Mouse (Mus musculus): ENCODE results near the gene Camta1.

Gene Camta1

GRCm38 (mm10) chr4:151860441-151861331 lies 990 bp downstream of the Camta1 start:
- peak; percentile 41 to 56 for DNase-seq

- DNase-seq: no peak
Observed at GRCm38 (mm10) chr4:151859275-151859674, 2.4 kb downstream of the Camta1 start.

- DNase-seq: no peak
Observed at GRCm38 (mm10) chr4:151853949-151854348, 7.7 kb downstream of the Camta1 start.

DNA sequence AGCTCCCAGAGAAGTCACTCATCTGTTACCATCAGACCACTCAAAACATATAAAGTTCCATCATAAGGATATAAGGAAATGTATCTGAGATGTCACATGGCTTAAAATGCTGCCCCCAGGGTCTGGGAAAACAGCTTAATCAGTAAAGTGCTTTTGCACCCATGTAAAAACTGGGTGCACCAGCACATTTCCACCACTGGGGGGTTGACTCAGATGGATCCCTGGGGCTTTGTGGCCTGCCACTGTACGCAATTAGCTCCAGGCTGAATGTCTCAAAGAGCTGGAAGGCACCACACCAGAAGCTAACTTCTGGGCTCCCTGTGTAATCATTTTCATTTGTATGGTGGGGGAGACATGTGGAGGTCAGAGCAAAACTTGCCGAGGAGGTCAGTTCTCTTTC lies 10.5 kb downstream of the Camta1 start:
- peak; percentile 79 to 84 for DNase-seq

DNA sequence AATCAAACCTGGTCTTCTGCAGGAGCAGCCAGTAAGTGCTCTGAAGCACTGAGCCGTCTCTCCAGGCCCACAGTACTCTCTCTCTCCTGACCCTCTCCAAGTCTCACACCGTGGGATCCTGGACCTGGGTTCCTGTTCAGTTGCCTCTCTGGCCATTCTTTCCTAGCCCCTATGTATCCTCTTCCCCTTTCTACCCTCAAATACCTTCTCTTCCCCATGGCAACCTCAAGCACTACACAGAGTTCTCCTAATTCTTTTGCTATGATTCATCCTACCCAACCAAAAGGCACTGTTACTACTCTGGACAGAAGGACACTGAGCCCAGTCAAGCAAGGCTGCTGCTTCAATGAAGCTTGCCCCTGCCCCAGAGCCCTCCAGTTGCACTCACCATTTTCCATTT lies 19.1 kb downstream of the Camta1 start:
- DNase-seq: no peak

GRCm38 (mm10) chr4:151838518-151838917 lies 23.2 kb downstream of the Camta1 start:
- DNase-seq: no peak

- DNase-seq: no peak
Observed at GRCm38 (mm10) chr4:151835860-151836259, 25.8 kb downstream of the Camta1 start.

DNA sequence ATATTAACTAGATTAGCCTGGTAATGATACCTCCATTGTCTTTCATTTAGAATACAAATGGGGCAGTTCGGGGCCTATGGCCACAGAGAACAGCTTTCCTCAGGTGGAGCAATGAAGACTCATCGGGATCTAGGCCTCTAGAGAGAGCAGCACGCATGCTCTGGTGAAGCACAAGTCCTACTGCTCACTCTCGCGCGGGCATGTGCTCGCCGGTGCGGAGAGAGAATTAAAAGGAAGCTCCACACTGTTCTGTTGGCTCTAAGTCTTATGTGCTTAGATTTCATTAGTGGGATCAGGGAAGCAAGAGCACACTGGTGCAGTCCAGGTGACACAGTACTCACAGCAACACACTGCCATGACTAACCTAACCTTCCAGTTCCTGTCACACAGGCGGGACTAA lies 27.1 kb downstream of the Camta1 start:
- DNase-seq: no peak

DNA sequence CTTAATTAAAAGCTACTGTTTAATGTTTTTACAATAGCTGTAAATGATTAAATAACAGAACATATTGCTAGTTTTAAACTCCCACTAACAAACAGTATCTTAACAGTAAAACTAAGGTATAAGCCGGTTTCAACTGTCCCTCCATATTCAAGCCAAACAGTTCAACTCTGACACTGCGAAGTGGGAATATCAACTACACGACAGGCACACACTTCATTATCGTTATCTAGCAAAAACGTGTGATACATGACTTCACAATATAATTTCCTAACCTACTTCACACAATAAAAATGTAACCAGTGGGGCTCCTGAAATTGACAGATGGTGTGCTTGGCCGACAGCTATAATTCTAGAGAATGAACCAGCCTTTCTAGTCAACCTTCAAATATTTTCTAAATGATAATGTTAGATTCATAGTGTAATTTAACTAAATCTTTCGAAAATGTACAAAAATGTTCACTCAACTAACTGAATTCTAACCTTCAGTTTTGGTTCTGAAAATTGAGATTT lies 27.7 kb downstream of the Camta1 start:
- DNase-seq: no peak

DNA sequence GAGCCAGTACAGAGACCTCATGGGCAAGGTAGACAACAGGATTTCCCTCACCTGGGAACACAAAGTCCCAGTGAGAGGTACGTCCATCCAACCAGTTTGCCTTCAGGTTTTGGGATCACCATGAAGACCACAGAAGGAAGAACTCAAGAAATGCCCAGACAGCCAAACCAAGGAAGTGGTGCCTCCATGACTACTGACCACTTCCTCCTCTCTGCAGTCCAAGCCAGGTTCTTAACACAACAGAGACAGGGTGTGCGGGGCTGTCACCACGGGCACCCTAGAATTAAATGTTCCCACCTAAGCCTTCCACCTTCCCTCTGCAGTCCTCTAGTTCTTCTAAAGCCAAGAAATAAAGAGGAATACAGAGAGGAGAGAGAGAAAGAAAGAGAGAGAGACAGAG lies 33.8 kb downstream of the Camta1 start:
- no peak for DNase-seq

DNA sequence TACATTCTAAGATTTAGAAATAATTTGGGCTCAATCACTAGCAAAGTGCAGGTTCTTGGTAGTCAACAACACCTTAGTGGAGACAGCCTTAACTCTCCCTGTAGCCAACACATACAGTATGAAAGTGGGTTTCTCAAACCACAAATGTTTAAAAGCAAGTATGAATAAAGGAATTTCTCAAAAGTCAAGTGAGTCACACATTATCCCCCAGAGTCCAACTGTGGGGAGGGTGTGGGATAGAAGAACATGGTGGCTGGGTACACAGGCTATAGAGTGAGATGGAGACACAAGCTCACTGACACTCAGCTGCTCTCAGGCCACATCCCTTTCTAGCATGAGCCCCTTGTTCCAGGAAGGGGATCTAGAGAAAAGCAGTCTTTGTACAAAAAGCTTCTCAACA lies 34.3 kb downstream of the Camta1 start:
- DNase-seq: no peak

DNA sequence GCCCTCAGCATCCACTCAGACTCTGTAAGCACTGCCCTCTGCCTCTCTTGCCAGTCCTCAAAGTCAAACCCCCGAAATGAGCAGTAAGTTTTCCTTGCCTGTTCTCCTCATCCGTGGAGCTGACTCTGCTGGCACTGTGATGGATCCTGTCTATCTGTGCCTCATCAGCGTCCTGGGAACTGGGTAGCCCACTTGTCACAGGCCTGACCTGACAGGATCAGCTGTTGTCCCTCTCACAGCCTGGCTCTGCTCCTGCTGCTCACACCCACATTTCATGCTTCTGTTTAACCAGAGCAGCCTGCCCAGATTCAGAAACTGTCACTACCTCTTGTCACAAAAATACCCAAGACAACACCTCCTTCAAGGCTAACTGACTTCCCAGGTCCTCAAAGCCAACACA lies 37.7 kb downstream of the Camta1 start:
- no peak for DNase-seq

GRCm38 (mm10) chr4:151822986-151823385 lies 38.7 kb downstream of the Camta1 start:
- no peak for DNase-seq

DNA sequence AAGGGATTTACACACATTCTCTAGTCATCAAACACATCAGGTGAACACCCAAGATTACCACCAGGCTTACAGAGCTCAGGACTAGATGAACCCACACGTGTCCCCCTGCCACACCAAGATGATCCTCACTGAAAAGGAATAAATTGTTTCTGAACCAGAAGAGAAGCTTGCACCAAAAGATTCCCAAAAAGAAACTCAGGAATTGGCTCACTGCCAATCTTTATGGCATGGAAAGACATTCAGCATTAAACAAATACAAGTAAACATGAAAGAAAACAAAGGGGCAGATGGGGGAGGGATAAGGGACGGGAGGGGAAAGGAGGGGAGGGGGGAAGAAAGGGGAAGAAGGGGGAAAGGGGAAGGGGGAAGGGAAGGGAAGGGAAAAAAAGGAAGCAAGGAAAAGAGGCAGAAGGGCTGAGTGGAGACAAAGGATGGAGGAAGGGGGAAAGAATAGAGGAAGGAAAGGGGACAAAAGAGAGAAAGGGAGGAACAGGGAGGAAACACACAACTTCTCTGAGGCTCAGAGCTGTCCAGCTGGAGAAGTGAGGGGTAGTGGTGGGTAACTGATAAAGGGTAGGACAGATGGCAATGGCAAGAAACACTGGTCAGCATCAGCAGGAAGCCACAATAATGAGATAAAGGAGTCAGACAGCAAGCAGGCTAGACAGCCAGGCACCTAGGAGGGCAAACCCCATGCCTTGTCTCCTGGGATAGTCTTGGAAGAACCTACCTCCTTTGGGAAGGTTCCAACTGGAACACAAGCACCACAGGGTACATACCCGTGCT lies 43.5 kb downstream of the Camta1 start:
- no peak for DNase-seq

- DNase-seq: no peak
Observed at GRCm38 (mm10) chr4:151813711-151814110, 48.0 kb downstream of the Camta1 start.

DNA sequence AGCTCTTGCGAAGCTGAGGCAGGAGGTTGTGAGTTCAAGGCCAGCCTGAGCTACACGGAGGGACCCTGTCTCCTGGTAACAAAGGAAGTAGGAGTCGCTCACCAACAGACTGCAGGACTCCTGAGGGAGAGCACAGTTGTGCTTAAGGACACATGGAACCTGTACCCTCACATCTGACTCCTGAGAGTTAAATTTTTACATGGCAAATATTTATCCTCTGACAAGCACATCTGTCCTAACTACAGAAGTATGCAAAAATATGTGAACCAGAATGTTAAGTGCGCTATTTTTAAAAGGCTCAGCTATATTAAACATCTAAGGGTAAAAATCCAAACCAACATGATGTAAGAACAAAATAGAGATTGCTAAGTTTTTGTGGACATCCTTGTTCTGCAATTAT lies 56.0 kb downstream of the Camta1 start:
- no peak for DNase-seq

DNA sequence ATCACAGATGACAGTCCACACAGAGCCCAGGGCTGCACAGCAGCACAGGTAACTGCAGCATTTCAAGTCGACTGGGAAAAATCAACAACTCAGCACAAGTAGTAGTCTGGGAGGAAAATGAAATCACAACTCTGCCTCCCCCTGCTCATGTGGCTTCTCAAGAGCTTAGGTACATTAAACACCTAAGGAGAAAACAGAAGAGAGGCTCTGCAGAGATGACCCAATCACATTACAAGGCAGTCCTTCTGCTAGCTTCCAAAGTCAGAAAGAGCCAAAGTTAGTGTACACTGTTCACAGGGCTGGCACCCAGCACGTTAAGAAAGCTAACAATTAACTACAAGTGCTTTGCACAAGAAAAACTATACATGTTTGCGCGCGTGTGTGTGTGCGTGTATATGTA lies 56.6 kb downstream of the Camta1 start:
- no peak for DNase-seq

DNA sequence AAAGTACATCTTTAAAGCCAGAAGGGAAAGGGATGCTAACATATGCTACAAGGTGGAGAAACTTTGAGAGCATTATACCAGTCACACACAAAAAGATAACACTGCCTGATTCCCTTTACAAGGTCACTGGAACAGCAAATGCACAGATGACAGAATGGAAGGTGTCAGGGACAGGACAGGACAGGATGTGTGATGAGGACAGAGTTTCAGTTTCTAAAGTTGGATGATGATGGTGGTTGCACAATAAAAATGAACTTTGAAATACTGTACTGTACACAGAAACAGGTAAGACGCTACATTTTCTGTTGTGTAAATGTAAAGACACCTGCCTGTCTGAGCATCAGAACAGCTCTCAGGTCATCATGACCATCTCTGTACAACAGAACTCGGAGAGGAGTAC lies 57.5 kb downstream of the Camta1 start:
- DNase-seq: no peak

DNA sequence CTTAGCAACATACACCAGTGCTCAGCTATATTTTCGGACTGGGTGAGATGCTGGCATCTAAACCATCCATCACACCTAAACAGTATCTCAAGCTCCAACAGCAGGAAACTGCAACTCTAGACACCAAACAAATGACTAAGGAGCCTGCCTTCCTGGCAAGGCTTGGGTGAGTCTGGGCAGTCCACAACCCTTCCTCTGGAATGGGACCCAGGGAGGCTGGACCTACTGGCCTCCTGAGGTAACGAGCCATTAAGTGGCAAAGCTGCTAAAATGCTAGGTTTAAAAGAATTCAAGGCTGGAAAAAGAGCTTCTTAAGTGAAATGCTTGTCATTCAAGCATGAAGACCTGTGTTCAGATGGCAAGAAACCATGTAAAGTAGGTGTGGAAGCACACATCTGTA lies 63.0 kb downstream of the Camta1 start:
- no peak for DNase-seq

GRCm38 (mm10) chr4:151793694-151794093 lies 68.0 kb downstream of the Camta1 start:
- DNase-seq: no peak

GRCm38 (mm10) chr4:151786946-151787705 lies 74.5 kb downstream of the Camta1 start:
- no peak for DNase-seq

- DNase-seq: no peak
Observed at GRCm38 (mm10) chr4:151780511-151780910, 81.2 kb downstream of the Camta1 start.

DNA sequence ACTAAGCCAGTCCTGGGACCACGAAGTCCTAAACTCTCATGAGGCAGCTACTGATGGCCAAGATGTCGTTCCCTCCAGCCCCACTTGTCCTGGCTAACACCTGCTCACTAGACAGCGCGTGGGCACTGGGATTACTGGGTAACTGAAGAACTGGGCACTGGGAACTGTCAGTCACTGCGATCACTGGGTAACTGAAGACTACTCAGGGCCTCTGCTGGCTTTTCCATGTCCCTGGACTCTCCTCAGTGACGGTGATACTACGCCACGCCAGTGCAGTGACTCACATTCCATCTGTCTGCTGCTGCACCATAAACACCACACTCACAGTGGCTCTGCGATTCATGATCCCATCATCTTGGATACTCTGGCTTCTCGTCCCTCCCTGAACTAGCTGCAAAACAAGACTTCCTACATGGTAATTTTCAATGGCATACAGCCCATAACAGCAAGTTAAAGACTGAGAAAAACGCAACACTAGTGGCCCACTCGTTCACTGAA lies 81.7 kb downstream of the Camta1 start:
- no peak for DNase-seq

Data from B cell, adult 2 months (primary cell).